Mouse (Mus musculus): ENCODE data around the gene Il1f9. TPM values are rescaled to one million over a fixed set of nuclear protein-coding genes. Genes with fewer than 3 reads are reported as not detected.

The Il1f9 gene
- total and polyA plus RNA-seq, 2 experiments = 0.18 TPM; not detected in 1

GRCm38 (mm10) chr2:24188189-24188588 lies 1.9 kb downstream of the Il1f9 start:
- WGBS = 28% methylated on average over 1 of the region's 1 CpGs
- Histone ChIP-seq H3K36me3 (ENCODE audit: control insufficient read depth, insufficient read depth, low read length) (no peaks in the 10 kb centered on the region), H3K27me3 (ENCODE audit: control insufficient read depth, insufficient read depth, low read length) (no peaks in the 10 kb centered on the region)

GRCm38 (mm10) chr2:24215118-24215517 lies 28.8 kb downstream of the Il1f9 start, which contains the start of gene Il1f6:
Gene Il1f6, plus strand, starts transcription at chr2:24215418.
- Histone ChIP-seq H3K4me1 (ENCODE audit: control insufficient read depth, insufficient read depth, low read length) (no peaks in the 10 kb centered on the region), H3K27me3 (ENCODE audit: control insufficient read depth, insufficient read depth, low read length) (no peaks in the 10 kb centered on the region), H3K4me3 (ENCODE audit: insufficient read depth, low read depth, low read length) (no peak within 1 kb of the TSS), H3K9ac (ENCODE audit: low read depth, low read length) (no peak within 1 kb of the TSS), H3K36me3 (ENCODE audit: control insufficient read depth, insufficient read depth, low read length) (no peaks in the 10 kb centered on the region), H3K79me2 (ENCODE audit: control insufficient read depth, insufficient read depth, low read length) (no peaks in the 10 kb centered on the region), H3K27ac (replicated peaks; ENCODE audit: insufficient read depth, low read depth, low read length) (no peak within 1 kb of the TSS)
- no peak for TF ChIP-seq CTCF (IDR thresholded peaks at IDR 0.05; ENCODE audit: low read depth, low read length)
- no peak for TF ChIP-seq POLR2A (IDR thresholded peaks at IDR 0.05; ENCODE audit: extremely low read depth, insufficient read depth, low read length)
- no peak for DNase-seq (ENCODE audit: extremely low read depth, low read depth, low spot score)
- WGBS = 82% methylated on average over 2 of the region's 2 CpGs

More at GRCm38 (mm10) chr2:24188189-24188588, 1.9 kb downstream of the Il1f9 start:
- no peak overlapping the region for H3K4me3 ChIP-seq (ENCODE audit: insufficient read depth, low read depth, low read length)
- H3K79me2 ChIP-seq (ENCODE audit: control insufficient read depth, insufficient read depth, low read length) = no peaks in the 10 kb centered on the region
- no peak overlapping the region for H3K9ac ChIP-seq (ENCODE audit: low read depth, low read length)
- TF ChIP-seq CTCF (IDR thresholded peaks at IDR 0.05; ENCODE audit: low read depth, low read length) (peak; percentile 57), POLR2A (IDR thresholded peaks at IDR 0.05; ENCODE audit: extremely low read depth, insufficient read depth, low read length) (no peak)
- peaks cover 6% of the 10 kb centered on the region; the same call in 1 of the 2 replicates for H3K4me1 ChIP-seq (ENCODE audit: control insufficient read depth, insufficient read depth, low read length)
- peak; percentile 70 for DNase-seq (ENCODE audit: extremely low read depth, low read depth, low spot score)
- 0 out of 2 replicates have a peak overlapping the region, but pooled peaks have one; percentile 19 for H3K27ac ChIP-seq (replicated peaks; ENCODE audit: insufficient read depth, low read depth, low read length)

GRCm38 (mm10) chr2:24227191-24227590 lies 40.9 kb downstream of the Il1f9 start:
- Histone ChIP-seq H3K27ac (replicated peaks; ENCODE audit: insufficient read depth, low read depth, low read length) (no peak overlapping the region), H3K9ac (ENCODE audit: low read depth, low read length) (no peak overlapping the region), H3K27me3 (ENCODE audit: control insufficient read depth, insufficient read depth, low read length) (no peaks in the 10 kb centered on the region), H3K4me1 (ENCODE audit: control insufficient read depth, insufficient read depth, low read length) (no peaks in the 10 kb centered on the region), H3K36me3 (ENCODE audit: control insufficient read depth, insufficient read depth, low read length) (no peaks in the 10 kb centered on the region), H3K4me3 (ENCODE audit: insufficient read depth, low read depth, low read length) (no peak overlapping the region), H3K79me2 (ENCODE audit: control insufficient read depth, insufficient read depth, low read length) (no peaks in the 10 kb centered on the region)
- 73% methylated on average over 2 of the region's 2 CpGs for WGBS
- no peak for DNase-seq (ENCODE audit: extremely low read depth, low read depth, low spot score)
- TF ChIP-seq CTCF (IDR thresholded peaks at IDR 0.05; ENCODE audit: low read depth, low read length) (no peak), POLR2A (IDR thresholded peaks at IDR 0.05; ENCODE audit: extremely low read depth, insufficient read depth, low read length) (no peak)

Other genes with a start within 250 kb of the Il1f9 start
- 27.7 and 46.7 TPM in 2 replicates for gene Hnmt, start 137.1 kb upstream of the Il1f9 start, total RNA-seq (2014; rRNA removed)
- gene Hnmt, start 137.1 kb upstream of the Il1f9 start, polyA plus RNA-seq (2012; rRNA removed) = 2.3 and 3.0 TPM in 2 replicates
- not detected in 2 replicates for gene Tbpl2, start 89.9 kb upstream of the Il1f9 start, total RNA-seq (2014; rRNA removed)
- not detected in 2 replicates for gene Tbpl2, start 89.9 kb upstream of the Il1f9 start, polyA plus RNA-seq (2012; rRNA removed)
- not detected in 2 replicates for gene Il1f8, start 33.3 kb upstream of the Il1f9 start, total RNA-seq (2014; rRNA removed)
- gene Il1f8, start 33.3 kb upstream of the Il1f9 start, polyA plus RNA-seq (2012; rRNA removed) = not detected in 2 replicates
- not detected in 2 replicates for gene Il1f6, start 28.9 kb downstream of the Il1f9 start, total RNA-seq (2014; rRNA removed)
- gene Il1f6, start 28.9 kb downstream of the Il1f9 start, polyA plus RNA-seq (2012; rRNA removed) = not detected in 2 replicates
- not detected in 2 replicates for gene Il1f5, start 90.5 kb downstream of the Il1f9 start, total RNA-seq (2014; rRNA removed)
- not detected in 2 replicates for gene Il1f5, start 90.5 kb downstream of the Il1f9 start, polyA plus RNA-seq (2012; rRNA removed)
- not detected in 2 replicates for gene Il1f10, start 104.7 kb downstream of the Il1f9 start, total RNA-seq (2014; rRNA removed)
- gene Il1f10, start 104.7 kb downstream of the Il1f9 start, polyA plus RNA-seq (2012; rRNA removed) = not detected in 2 replicates
- gene Il1rn, start 150.4 kb downstream of the Il1f9 start, total RNA-seq (2014; rRNA removed) = 10.8 and 13.9 TPM in 2 replicates
- gene Il1rn, start 150.4 kb downstream of the Il1f9 start, polyA plus RNA-seq (2012; rRNA removed) = 1.3 and 1.5 TPM in 2 replicates
- 1.6 and 3.7 TPM in 2 replicates for gene Psd4, start 181.1 kb downstream of the Il1f9 start, total RNA-seq (2014; rRNA removed)
- gene Psd4, start 181.1 kb downstream of the Il1f9 start, polyA plus RNA-seq (2012; rRNA removed) = 1.5 and 2.1 TPM in 2 replicates